Mouse (Mus musculus) forebrain, embryonic 12.5 days (tissue): ENCODE results near the gene Sec61a1. TPM values are rescaled to one million over a fixed set of nuclear protein-coding genes. Genes with fewer than 3 reads are reported as not detected.

ENCODE experiments used
- ATAC-seq: fragments of 200-750 bp; cut with Nextera tagmentation; 2 replicates; pipeline ENCODE4 v1.8.0; 2017; ENCODE audit warnings: moderate TSS enrichment; ENCODE audit not compliant: low FRiP score
- H3K27ac ChIP-seq: fragments of 300-500 bp; sonication (generic); 2 replicates; pipeline ENCODE4 v1.5.1; 2016; ENCODE audit warnings: mild to moderate bottlenecking
- H3K27me3 ChIP-seq: fragments of 300-500 bp; sonication (generic); 2 replicates; pipeline ENCODE4 v1.6.1; 2016; ENCODE audit warnings: mild to moderate bottlenecking
- H3K36me3 ChIP-seq: fragments of 300-500 bp; sonication (generic); replicated peaks from 2 replicates; pipeline ENCODE4 v1.6.1; 2016; ENCODE audit warnings: mild to moderate bottlenecking
- H3K4me1 ChIP-seq: fragments of 300-500 bp; sonication (generic); 2 replicates; pipeline ENCODE4 v1.6.1; 2016
- H3K4me2 ChIP-seq: fragments of 300-500 bp; sonication (generic); 2 replicates; pipeline ENCODE4 v1.6.1; 2016; ENCODE audit warnings: mild to moderate bottlenecking, moderate library complexity
- H3K4me3 ChIP-seq: fragments of 300-500 bp; sonication (generic); replicated peaks from 2 replicates; pipeline ENCODE4 v1.5.1; 2016; ENCODE audit warnings: mild to moderate bottlenecking
- H3K9ac ChIP-seq: fragments of 300-500 bp; sonication (generic); 2 replicates; pipeline ENCODE4 v1.6.1; 2016; ENCODE audit warnings: mild to moderate bottlenecking
- H3K9me3 ChIP-seq: fragments of 300-500 bp; sonication (generic); 2 replicates; pipeline ENCODE4 v1.6.1; 2016
- WGBS: fragments of 180-500 bp; shearing (Covaris S2); methylation state at CpG from one replicate; pipeline ENCODE4 v1.1.7; 2016; 5-methylcytosine and 5-hydroxymethylcytosine counted together
- polyA plus RNA-seq: library from polyadenylated mRNA; unstranded; fragments of >200 nt; fragmentation: Nextera tagmentation; extraction: Ambion mirVana; gene quantifications from 2 replicates; pipeline ENCODE4 v1.2.1, GENCODE M21; 2016

Sec61a1 gene
- 185 and 192 TPM in 2 replicates for polyA plus RNA-seq

GRCm38 (mm10) chr6:88518404-88519263 lies at the start of gene Sec61a1:
TSS of gene Sec61a1 (minus strand) at chr6:88518905.
- Histone ChIP-seq H3K27ac (peak within 1 kb of the TSS; percentile 81), H3K4me2 (peak within 1 kb of the TSS; percentile 79), H3K4me3 (peak within 1 kb of the TSS; percentile 88), H3K4me1 (peaks cover 25% of the 10 kb centered on the region), H3K36me3 (peaks cover 31% of the 10 kb centered on the region), H3K9ac (peak within 1 kb of the TSS; percentile 95), H3K27me3 (peaks cover 3% of the 10 kb centered on the region; the same call in 1 of the 2 replicates), H3K9me3 (no peaks in the 10 kb centered on the region)
- under 1% methylated on average over 80 of the region's 80 CpGs for WGBS
- peak; percentile 98 for ATAC-seq

- H3K36me3 ChIP-seq, result no peaks in the 10 kb centered on the region
- no peak for ATAC-seq
- H3K4me1 ChIP-seq, result peaks cover 5% of the 10 kb centered on the region; the same call in 1 of the 2 replicates
- H3K4me2 ChIP-seq, result peak overlapping the region; percentile 19
- no peaks in the 10 kb centered on the region for H3K9me3 ChIP-seq
- WGBS, result 6% methylated on average over 7 of the region's 7 CpGs
- no peak overlapping the region for H3K27ac ChIP-seq
- no peak overlapping the region for H3K4me3 ChIP-seq
- no peak overlapping the region for H3K9ac ChIP-seq
- H3K27me3 ChIP-seq, result peaks cover 22% of the 10 kb centered on the region
Observed at GRCm38 (mm10) chr6:88566676-88567075, 48.0 kb upstream of the Sec61a1 start.

GRCm38 (mm10) chr6:88565033-88565432 lies 46.3 kb upstream of the Sec61a1 start:
- H3K27me3 ChIP-seq, result peaks cover 22% of the 10 kb centered on the region
- no peak overlapping the region for H3K4me2 ChIP-seq
- no peak overlapping the region for H3K4me3 ChIP-seq
- WGBS, result 33% methylated on average over 6 of the region's 6 CpGs
- H3K27ac ChIP-seq, result no peak overlapping the region
- peaks cover 5% of the 10 kb centered on the region; the same call in 1 of the 2 replicates for H3K4me1 ChIP-seq
- H3K9me3 ChIP-seq, result no peaks in the 10 kb centered on the region
- H3K36me3 ChIP-seq, result no peaks in the 10 kb centered on the region
- no peak for ATAC-seq
- no peak overlapping the region for H3K9ac ChIP-seq

GRCm38 (mm10) chr6:88560156-88560555 lies 41.5 kb upstream of the Sec61a1 start:
- Histone ChIP-seq H3K4me3 (no peak overlapping the region), H3K36me3 (no peaks in the 10 kb centered on the region), H3K4me2 (no peak overlapping the region), H3K9ac (no peak overlapping the region), H3K27ac (no peak overlapping the region), H3K9me3 (no peaks in the 10 kb centered on the region), H3K27me3 (peaks cover 6% of the 10 kb centered on the region; the same call in 1 of the 2 replicates), H3K4me1 (no peaks in the 10 kb centered on the region)
- no peak for ATAC-seq
- WGBS, result 89% methylated on average over 4 of the region's 4 CpGs

GRCm38 (mm10) chr6:88559688-88560087 lies 41.0 kb upstream of the Sec61a1 start:
- H3K4me2 ChIP-seq, result no peak overlapping the region
- no peak overlapping the region for H3K27ac ChIP-seq
- H3K4me1 ChIP-seq, result no peaks in the 10 kb centered on the region
- peaks cover 3% of the 10 kb centered on the region; the same call in 1 of the 2 replicates for H3K27me3 ChIP-seq
- no peaks in the 10 kb centered on the region for H3K9me3 ChIP-seq
- no peak overlapping the region for H3K4me3 ChIP-seq
- 21% methylated on average over 5 of the region's 5 CpGs for WGBS
- H3K36me3 ChIP-seq, result no peaks in the 10 kb centered on the region
- no peak for ATAC-seq
- no peak overlapping the region for H3K9ac ChIP-seq

GRCm38 (mm10) chr6:88558076-88558475 lies 39.4 kb upstream of the Sec61a1 start:
- WGBS, result 84% methylated on average over 1 of the region's 1 CpGs
- H3K9me3 ChIP-seq, result no peaks in the 10 kb centered on the region
- no peaks in the 10 kb centered on the region for H3K27me3 ChIP-seq
- H3K9ac ChIP-seq, result no peak overlapping the region
- H3K4me2 ChIP-seq, result no peak overlapping the region
- H3K36me3 ChIP-seq, result no peaks in the 10 kb centered on the region
- H3K4me1 ChIP-seq, result no peaks in the 10 kb centered on the region
- H3K27ac ChIP-seq, result no peak overlapping the region
- ATAC-seq, result no peak
- no peak overlapping the region for H3K4me3 ChIP-seq

GRCm38 (mm10) chr6:88557548-88557947 lies 38.8 kb upstream of the Sec61a1 start:
- Histone ChIP-seq H3K27ac (no peak overlapping the region), H3K4me1 (no peaks in the 10 kb centered on the region), H3K4me3 (no peak overlapping the region), H3K27me3 (no peaks in the 10 kb centered on the region), H3K9ac (0 out of 2 replicates have a peak overlapping the region, but pooled peaks have one; percentile 12), H3K9me3 (no peaks in the 10 kb centered on the region), H3K36me3 (no peaks in the 10 kb centered on the region), H3K4me2 (no peak overlapping the region)
- no peak for ATAC-seq
- 17% methylated on average over 4 of the region's 4 CpGs for WGBS

GRCm38 (mm10) chr6:88549916-88550315 lies 31.2 kb upstream of the Sec61a1 start:
- Histone ChIP-seq H3K36me3 (no peaks in the 10 kb centered on the region), H3K4me1 (peaks cover 8% of the 10 kb centered on the region), H3K9me3 (no peaks in the 10 kb centered on the region), H3K27ac (no peak overlapping the region), H3K9ac (no peak overlapping the region), H3K4me2 (no peak overlapping the region), H3K4me3 (no peak overlapping the region), H3K27me3 (peaks cover 36% of the 10 kb centered on the region)
- 86% methylated on average over 2 of the region's 2 CpGs for WGBS
- no peak for ATAC-seq

GRCm38 (mm10) chr6:88549137-88549814 lies 30.6 kb upstream of the Sec61a1 start:
- 0 out of 2 replicates have a peak, but pooled peaks have one; percentile 37 for ATAC-seq
- WGBS, result 30% methylated on average over 4 of the region's 4 CpGs
- no peaks in the 10 kb centered on the region for H3K36me3 ChIP-seq
- peaks cover 42% of the 10 kb centered on the region for H3K27me3 ChIP-seq
- peaks cover 12% of the 10 kb centered on the region for H3K4me1 ChIP-seq
- H3K4me2 ChIP-seq, result no peak overlapping the region
- no peak overlapping the region for H3K9ac ChIP-seq
- H3K9me3 ChIP-seq, result no peaks in the 10 kb centered on the region
- H3K27ac ChIP-seq, result no peak overlapping the region
- H3K4me3 ChIP-seq, result no peak overlapping the region

- no peak overlapping the region for H3K4me2 ChIP-seq
- H3K9ac ChIP-seq, result no peak overlapping the region
- H3K9me3 ChIP-seq, result no peaks in the 10 kb centered on the region
- H3K27ac ChIP-seq, result no peak overlapping the region
- WGBS, result 86% methylated on average over 10 of the region's 10 CpGs
- peaks cover 44% of the 10 kb centered on the region for H3K27me3 ChIP-seq
- ATAC-seq, result no peak
- H3K4me1 ChIP-seq, result peaks cover 12% of the 10 kb centered on the region
- no peak overlapping the region for H3K4me3 ChIP-seq
- H3K36me3 ChIP-seq, result no peaks in the 10 kb centered on the region
Observed at GRCm38 (mm10) chr6:88548405-88549049, 29.8 kb upstream of the Sec61a1 start.

- Histone ChIP-seq H3K4me2 (peak overlapping the region; percentile 13; the same call in 1 of the 2 replicates), H3K9me3 (no peaks in the 10 kb centered on the region), H3K4me3 (no peak overlapping the region), H3K9ac (no peak overlapping the region), H3K4me1 (peaks cover 12% of the 10 kb centered on the region), H3K27me3 (peaks cover 44% of the 10 kb centered on the region), H3K36me3 (no peaks in the 10 kb centered on the region), H3K27ac (0 out of 2 replicates have a peak overlapping the region, but pooled peaks have one; percentile 46)
- 9% methylated on average over 10 of the region's 10 CpGs for WGBS
- no peak for ATAC-seq
Observed at GRCm38 (mm10) chr6:88545397-88545790, 26.7 kb upstream of the Sec61a1 start.
